ENCODE assay signal across 11 mouse cellular contexts in genomic region chr19:18639552-18639951, GRCm38 (mm10). TPM values are rescaled to one million over a fixed set of nuclear protein-coding genes. Genes with fewer than 3 reads are reported as not detected.
A peak's percentile ranks its signal among the peaks of the same experiment; 100 is the strongest.
DNase-seq lines count a peak whose midpoint lies in the region; ATAC-seq and TF ChIP-seq lines count a peak whose summit lies in the region.
"Had no signal": no experiment of that assay in that cellular context is flagged by ENCODE, and none has a peak within 500 bp of the region (broad histone marks: within the 10 kb centered on the region; RNA-seq: fewer than 3 reads in every experiment).

No protein-coding gene starts in this region.

- in situ Hi-C loops in CH12.LX (cut with MboI; ENCODE audit: low pct_ligation_motif_present, low pct_unique_long_range_greater_than_20kb, low sequenced_read_pairs): no loop called here

- peak; percentile 74 for TF ChIP-seq RAD21 in CH12.LX (IDR thresholded peaks at IDR 0.05; ENCODE audit: low read depth, low read length)

- H3K36me3 ChIP-seq in CH12.LX (replicated peaks in 1 of 2; ENCODE audit: control insufficient read depth in 1 of 2, insufficient read depth in 1 of 2, low read length in 1 of 2): peaks cover 12 to 34% of the 10 kb centered on the region in 2 experiments
- H3K36me3 ChIP-seq: forebrain, embryonic 12.5 days; neural tube, embryonic 13.5 days had no signal

- no peaks in the 10 kb centered on the region for H3K9me3 ChIP-seq in CH12.LX (replicated peaks; ENCODE audit: low read length)
- H3K9me3 ChIP-seq: forebrain, embryonic 12.5 days; neural tube, embryonic 13.5 days had no signal

- peaks cover 6 to 34% of the 10 kb centered on the region in 2 experiments for H3K4me1 ChIP-seq in CH12.LX (ENCODE audit: control insufficient read depth in 1 of 2, insufficient read depth in 2 of 2)
- no peaks in the 10 kb centered on the region for H3K4me1 ChIP-seq in cortical plate, adult 2 months (ENCODE audit: control insufficient read depth, insufficient read depth, low read length)
- H3K4me1 ChIP-seq: forebrain, embryonic 12.5 days; neural tube, embryonic 13.5 days had no signal

- peak overlapping the region; percentile 60 for H3K4me2 ChIP-seq in CH12.LX (ENCODE audit: insufficient read depth, low read depth, poor library complexity, severe bottlenecking)
- H3K4me2 ChIP-seq: forebrain, embryonic 12.5 days; neural tube, embryonic 13.5 days had no signal

- H3K79me2 ChIP-seq in CH12.LX (replicated peaks; ENCODE audit: control insufficient read depth, extremely low read depth, insufficient read depth, poor library complexity, severe bottlenecking): no peaks in the 10 kb centered on the region

- DNase-seq in kidney, postnatal 10 days: peak; percentile 34
- no peak for DNase-seq in kidney, postnatal 14 days
- DNase-seq in A20 (ENCODE audit: low read depth, low spot score): peak; percentile 43
- DNase-seq in CH12.LX (ENCODE audit: extremely low read depth): no peak
- DNase-seq in spleen, postnatal 14 days (ENCODE audit: low spot score in 2 of 2): no peak
- DNase-seq: lung, postnatal 10 days; right cerebral cortex, postnatal 25 days had no signal

- 0 out of 2 replicates have a peak overlapping the region, but pooled peaks have one; percentile 20 for H3K9ac ChIP-seq in CH12.LX (ENCODE audit: insufficient read depth, low read depth)
- H3K9ac ChIP-seq: forebrain, embryonic 12.5 days; neural tube, embryonic 13.5 days had no signal

- peak; percentile 80 to 81 for TF ChIP-seq CTCF in CH12.LX (conservative IDR thresholded peaks at IDR 0.05 in 1 of 2, IDR thresholded peaks at IDR 0.05 in 1 of 2; ENCODE audit: low read depth in 2 of 2, low read length in 2 of 2)
- TF ChIP-seq CTCF in cortical plate, adult 2 months (IDR thresholded peaks at IDR 0.05; ENCODE audit: extremely low read depth, insufficient read depth, low read length): peak; percentile 31; the same call in 1 of the 2 replicates

- dilution Hi-C loops in CH12.LX (cut with MboI; ENCODE audit: extremely low pct_ligation_motif_present, extremely low pct_unique_long_range_greater_than_20kb, low sequenced_read_pairs): no loop called here

- peak overlapping the region; percentile 80 for H3K27ac ChIP-seq in CH12.LX (ENCODE audit: insufficient read depth, low read depth)
- H3K27ac ChIP-seq in cortical plate, adult 2 months (ENCODE audit: insufficient read depth, low read length): no peak overlapping the region
- H3K27ac ChIP-seq: forebrain, embryonic 12.5 days; neural tube, embryonic 13.5 days had no signal

- H3K27me3 ChIP-seq in CH12.LX (replicated peaks): no peaks in the 10 kb centered on the region
- H3K27me3 ChIP-seq: forebrain, embryonic 12.5 days; neural tube, embryonic 13.5 days had no signal

- TF ChIP-seq EP300 in CH12.LX (IDR thresholded peaks at IDR 0.05; ENCODE audit: low read length): no peak

- no peak overlapping the region for H3K4me3 ChIP-seq in CH12.LX (replicated peaks in 1 of 3; ENCODE audit: low read depth in 2 of 3, low read length in 2 of 3, poor library complexity in 1 of 3)
- H3K4me3 ChIP-seq in cortical plate, adult 2 months (ENCODE audit: insufficient read depth, low read length): no peak overlapping the region
- H3K4me3 ChIP-seq: forebrain, embryonic 12.5 days; neural tube, embryonic 13.5 days had no signal

- no peak for TF ChIP-seq POLR2A in CH12.LX (IDR thresholded peaks at IDR 0.05; ENCODE audit: low read depth, low read length)
- TF ChIP-seq POLR2A in cortical plate, adult 2 months (IDR thresholded peaks at IDR 0.05; ENCODE audit: extremely low read depth, insufficient read depth, low read length): no peak

- no peak for ATAC-seq in granulocyte monocyte progenitor cell, adult 5-6 weeks (replicated peaks; ENCODE audit: poor library complexity, severe bottlenecking)

TF ChIP-seq in CH12.LX, 34 proteins besides CTCF, POLR2A, EP300 and RAD21:
- TF ChIP-seq MAX (IDR thresholded peaks at IDR 0.05; ENCODE audit: low read length): no peak
- no peak for TF ChIP-seq RCOR1 (conservative IDR thresholded peaks at IDR 0.05; ENCODE audit: low read depth, low read length)
- peak; percentile 54 for TF ChIP-seq SMC3 (IDR thresholded peaks at IDR 0.05; ENCODE audit: low read depth, low read length)

RNA-seq across cellular contexts. Expression of gene Nmrk1, which starts 7.8 kb away (rescaled TPM):
- total RNA-seq in CH12.LX (2012; rRNA removed) (9.1 and 9.8 TPM in 2 replicates), CH12.LX (2014; rRNA removed) (10.1 and 10.2 TPM in 2 replicates)
- polyA plus RNA-seq in CH12.LX (2012; ENCODE audit: insufficient read length, low read depth): 7.5 and 9.7 TPM in 2 replicates
- polyA plus RNA-seq in cortical plate, adult 2 months (2012; rRNA removed): 8.8 and 10.2 TPM in 2 replicates
- total RNA-seq in granulocyte monocyte progenitor cell, adult 5-6 weeks (2014; fragmentation: Nextera tagmentation): 6.6 and 14.9 TPM in 2 replicates
- total RNA-seq in granulocyte monocyte progenitor cell, adult 5-6 weeks (2017): 2.0 and 15.9 TPM in 2 replicates

RNA-seq across cellular contexts. Expression of gene Ostf1, which starts 7.9 kb away (rescaled TPM):
- total RNA-seq in CH12.LX (2012; rRNA removed) (122 and 131 TPM in 2 replicates), CH12.LX (2014; rRNA removed) (175 and 188 TPM in 2 replicates)
- polyA plus RNA-seq in CH12.LX (2012; ENCODE audit: insufficient read length, low read depth): 110 and 125 TPM in 2 replicates
- polyA plus RNA-seq in cortical plate, adult 2 months (2012; rRNA removed): 21.7 and 23.7 TPM in 2 replicates
- 139 and 152 TPM in 2 replicates for total RNA-seq in granulocyte monocyte progenitor cell, adult 5-6 weeks (2014; fragmentation: Nextera tagmentation)
- total RNA-seq in granulocyte monocyte progenitor cell, adult 5-6 weeks (2017): 208 and 230 TPM in 2 replicates

RNA-seq across cellular contexts. Expression of gene Carnmt1, which starts 31.0 kb away (rescaled TPM):
- total RNA-seq in CH12.LX (2012; rRNA removed) (17.6 and 29.3 TPM in 2 replicates), CH12.LX (2014; rRNA removed) (41.7 and 45.0 TPM in 2 replicates)
- polyA plus RNA-seq in CH12.LX (2012; ENCODE audit: insufficient read length, low read depth): 27.2 and 47.1 TPM in 2 replicates
- polyA plus RNA-seq in cortical plate, adult 2 months (2012; rRNA removed): 8.0 and 10.1 TPM in 2 replicates
- 22.6 and 29.8 TPM in 2 replicates for total RNA-seq in granulocyte monocyte progenitor cell, adult 5-6 weeks (2014; fragmentation: Nextera tagmentation)
- 24.1 and 58.0 TPM in 2 replicates for total RNA-seq in granulocyte monocyte progenitor cell, adult 5-6 weeks (2017)

Comparison
In these comparisons a context has a peak if more than half of its experiments do, and no peak if none do; other contexts are left out.
1. DNase-seq: peak in kidney, postnatal 10 days (single experiment) and A20 (single experiment); none in kidney, postnatal 14 days (single experiment), CH12.LX (single experiment) and spleen, postnatal 14 days (0 of 2).